ENCODE assay signal across 9 mouse cellular contexts in genomic region chr6:92869582-92870219, GRCm38 (mm10). TPM values are rescaled to one million over a fixed set of nuclear protein-coding genes. Genes with fewer than 3 reads are reported as not detected.
DNase-seq lines count a peak whose midpoint lies in the region; ATAC-seq and TF ChIP-seq lines count a peak whose summit lies in the region.
"Had no signal": no experiment of that assay in that cellular context is flagged by ENCODE, and none has a peak within 500 bp of the region (broad histone marks: within the 10 kb centered on the region; RNA-seq: fewer than 3 reads in every experiment).

No protein-coding gene starts in this region.

- H3K9me3 ChIP-seq in embryonic facial prominence, embryonic 10.5 days, result no peaks in the 10 kb centered on the region

- no peak for TF ChIP-seq POLR2A in kidney, adult 2 months (IDR thresholded peaks at IDR 0.05; ENCODE audit: low read depth, low read length)

- intact Hi-C loops in left cerebral cortex, postnatal 4 days (cut with DNase I), result no loop called here

- H3K36me3 ChIP-seq in kidney, adult 2 months (ENCODE audit: control insufficient read depth, insufficient read depth, low read length), result no peaks in the 10 kb centered on the region; the same call in 1 of the 2 replicates
- H3K36me3 ChIP-seq in embryonic facial prominence, embryonic 10.5 days (replicated peaks), result peaks cover 20% of the 10 kb centered on the region

- no peak for DNase-seq in kidney, adult 2 months
- DNase-seq in kidney, postnatal 14 days, result no peak
- DNase-seq in embryonic facial prominence, embryonic 10.5 days (ENCODE audit: low spot score), result peak; percentile 53
- peak; percentile 50 for DNase-seq in heart, postnatal 4 days
- DNase-seq in lung, postnatal 4 days, result peak; percentile 25 to 56
- no peak for DNase-seq in urinary bladder, adult 2 months (ENCODE audit: low spot score)
- DNase-seq in left cerebral cortex, postnatal 4 days, result no peak

- H3K4me3 ChIP-seq in kidney, adult 2 months (ENCODE audit: insufficient read depth, low read depth, low read length), result no peak overlapping the region
- H3K4me3 ChIP-seq in embryonic facial prominence, embryonic 10.5 days, result peak overlapping the region; percentile 5; the same call in 1 of the 2 replicates

- no peaks in the 10 kb centered on the region for H3K27me3 ChIP-seq in kidney, adult 2 months (replicated peaks; ENCODE audit: control insufficient read depth, insufficient read depth, low read length)
- H3K27me3 ChIP-seq in embryonic facial prominence, embryonic 10.5 days (replicated peaks; ENCODE audit: low read depth, poor library complexity, severe bottlenecking), result no peaks in the 10 kb centered on the region

- no peaks in the 10 kb centered on the region for H3K4me1 ChIP-seq in kidney, adult 2 months (ENCODE audit: control insufficient read depth, insufficient read depth, low read length)
- peaks cover 19% of the 10 kb centered on the region for H3K4me1 ChIP-seq in embryonic facial prominence, embryonic 10.5 days

- no peak for ATAC-seq in inflammation-experienced regulatory T-cells, adult 6 months

- TF ChIP-seq CTCF in kidney, adult 2 months (conservative IDR thresholded peaks at IDR 0.05; ENCODE audit: insufficient read depth, insufficient read length, low read depth, low read length), result no peak

- 64% methylated on average over 16 of the region's 16 CpGs for WGBS in kidney, adult 2 months
- WGBS in embryonic facial prominence, embryonic 10.5 days, result 50% methylated on average over 16 of the region's 16 CpGs

- peak overlapping the region; percentile 85 for H3K27ac ChIP-seq in kidney, adult 2 months (ENCODE audit: insufficient read depth, low read depth, low read length)
- peak overlapping the region; percentile 57 for H3K27ac ChIP-seq in embryonic facial prominence, embryonic 10.5 days (replicated peaks)

RNA-seq across cellular contexts. Expression of gene Gm15737, which starts 0.5 kb away (rescaled TPM):
- 0.01 TPM in 1 of 2 replicates, not detected in the other for polyA plus RNA-seq in kidney, adult 2 months (2012; rRNA removed)
- not detected in 2 replicates for polyA plus RNA-seq in embryonic facial prominence, embryonic 10.5 days (2016; fragmentation: Nextera tagmentation; extraction: Ambion mirVana)
- under 1 TPM; 0.09 to 0.14 TPM for total RNA-seq in heart, postnatal 4 days (2021)
- not detected for polyA plus RNA-seq in inflammation-experienced regulatory T-cells, adult 6 months (2017; shearing (Covaris generic))
- polyA plus RNA-seq in urinary bladder, adult 2 months (2012; rRNA removed), result 0.36 and 0.47 TPM in 2 replicates
- not detected for total RNA-seq in left cerebral cortex, postnatal 4 days (2021)
- polyA plus RNA-seq: liver, embryonic 16.5 days had no signal

RNA-seq across cellular contexts. Expression of gene A730049H05Rik, which starts 53.4 kb away (rescaled TPM):
- polyA plus RNA-seq in kidney, adult 2 months (2012; rRNA removed), result 2.1 and 2.6 TPM in 2 replicates
- polyA plus RNA-seq in embryonic facial prominence, embryonic 10.5 days (2016; fragmentation: Nextera tagmentation; extraction: Ambion mirVana), result 1.5 TPM in 2 replicates
- total RNA-seq in heart, postnatal 4 days (2021), result under 1 TPM; 0.33 to 0.43 TPM
- polyA plus RNA-seq in inflammation-experienced regulatory T-cells, adult 6 months (2017; shearing (Covaris generic)), result under 1 TPM in 1 of 3 experiments, not detected in 2; 0.27 TPM
- not detected in 2 replicates for polyA plus RNA-seq in urinary bladder, adult 2 months (2012; rRNA removed)
- total RNA-seq in left cerebral cortex, postnatal 4 days (2021), result under 1 TPM in 1 of 2 experiments, not detected in 1; 0.16 TPM
- polyA plus RNA-seq: liver, embryonic 16.5 days had no signal

Comparison
In these comparisons a context has a peak if more than half of its experiments do, and no peak if none do; other contexts are left out.
1. DNase-seq: peak in embryonic facial prominence, embryonic 10.5 days (single experiment), heart, postnatal 4 days (single experiment) and lung, postnatal 4 days (2 of 2); none in kidney, adult 2 months (single experiment), kidney, postnatal 14 days (single experiment), urinary bladder, adult 2 months (single experiment) and left cerebral cortex, postnatal 4 days (single experiment).